Mouse (Mus musculus) olfactory bulb, adult 2 months (tissue): Measurements from ENCODE around the gene Baz1a. TPM values are rescaled to one million over a fixed set of nuclear protein-coding genes. Genes with fewer than 3 reads are reported as not detected.
"Not testable (repeated sequence)": the region's sequence is repeated elsewhere in the genome, so short reads cannot be mapped to it uniquely, and the experiment has no call there.

Source experiments
- H3K27ac ChIP-seq: fragments of 200-500 bp; 2 replicates; pipeline ENCODE4 v1.5.1; 2012; ENCODE audit warnings: low read depth, low read length; ENCODE audit not compliant: insufficient read depth
- H3K4me1 ChIP-seq: fragments of 200-500 bp; 2 replicates; pipeline ENCODE4 v1.6.1; 2012; ENCODE audit warnings: low read length; ENCODE audit not compliant: control insufficient read depth, insufficient read depth
- H3K4me3 ChIP-seq: fragments of 200-500 bp; 2 replicates; pipeline ENCODE4 v1.5.1; 2012; ENCODE audit warnings: mild to moderate bottlenecking, low read depth, low read length, moderate library complexity; ENCODE audit not compliant: insufficient read depth
- CTCF ChIP-seq: fragments of 200-500 bp; IDR thresholded peaks from 2 replicates; pipeline ENCODE4 v1.5.1; 2012; ENCODE audit warnings: low read depth, mild to moderate bottlenecking, low read length, moderate library complexity; ENCODE audit not compliant: insufficient read depth
- POLR2A ChIP-seq: fragments of 200-500 bp; IDR thresholded peaks from 2 replicates; pipeline ENCODE4 v1.6.1; 2012; ENCODE audit warnings: mild to moderate bottlenecking, low read depth, low read length, moderate library complexity; ENCODE audit not compliant: insufficient read depth
- WGBS: fragments of 180-500 bp; shearing (Covaris S2); methylation state at CpG from one replicate; pipeline ENCODE4 v1.1.7; 2018; 5-methylcytosine and 5-hydroxymethylcytosine counted together
- polyA plus RNA-seq: library from polyadenylated mRNA; stranded (reverse); fragments of >200 nt; gene quantifications from 2 replicates; pipeline ENCODE4 v1.2.4, GENCODE M21; 2012; ENCODE audit warnings: low replicate concordance; ENCODE audit not compliant: missing spikeins, insufficient read depth, insufficient read length

Gene Baz1a
- polyA plus RNA-seq, 1 experiment, result not detected

DNA sequence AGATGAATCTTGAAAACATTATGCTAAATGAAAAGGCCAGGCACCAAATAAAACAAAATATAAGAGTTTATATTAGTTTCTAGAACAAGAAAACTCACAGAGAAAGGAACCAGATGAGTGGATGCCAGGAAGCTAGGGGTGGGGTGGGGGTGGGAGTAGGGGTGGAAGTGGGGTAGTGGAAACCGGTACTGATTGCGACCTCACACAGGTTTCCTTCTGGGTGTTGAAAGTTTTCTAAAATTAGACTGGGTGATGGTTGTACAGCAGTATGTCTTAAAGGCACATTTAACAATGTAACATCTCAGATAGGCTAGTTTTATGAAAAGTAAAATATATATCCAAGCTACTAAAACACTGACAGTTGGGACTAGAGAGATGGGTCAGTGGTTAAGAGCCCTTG, 57.2 kb downstream of the Baz1a start:
- 0 out of 2 replicates have a peak, but pooled peaks cover 2% of the 10 kb centered on the region for H3K4me1 ChIP-seq
- no peak overlapping the region for H3K27ac ChIP-seq
- TF ChIP-seq POLR2A, result no peak
- TF ChIP-seq CTCF, result no peak
- WGBS, result 59% methylated on average over 2 of the region's 2 CpGs
- no peak overlapping the region for H3K4me3 ChIP-seq

DNA sequence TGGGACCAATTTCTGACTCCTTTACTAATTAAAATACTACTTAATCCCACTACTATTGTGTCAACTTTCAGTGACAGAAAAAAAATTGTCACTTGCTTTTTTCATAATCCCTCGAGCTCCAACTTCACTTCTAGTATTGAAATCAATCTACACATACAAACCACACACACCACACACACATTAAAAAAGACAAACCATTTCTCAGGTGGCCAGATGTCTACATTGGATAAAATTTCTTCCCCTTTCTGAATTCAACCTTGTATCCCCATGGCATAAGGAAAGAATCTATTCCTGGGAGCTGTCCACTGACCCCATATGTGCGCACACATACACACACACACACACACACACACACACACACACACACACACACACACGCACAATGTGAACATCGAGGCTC, 57.7 kb downstream of the Baz1a start:
- H3K27ac ChIP-seq, result no peak overlapping the region
- TF ChIP-seq POLR2A, result no peak
- no peak for TF ChIP-seq CTCF
- H3K4me3 ChIP-seq, result no peak overlapping the region
- 0 out of 2 replicates have a peak, but pooled peaks cover 2% of the 10 kb centered on the region for H3K4me1 ChIP-seq
- WGBS, result 95% methylated on average over 4 of the region's 4 CpGs

GRCm38 (mm10) chr12:54946116-54946515, 68.0 kb downstream of the Baz1a start:
- H3K27ac ChIP-seq, result no peak overlapping the region
- 89% methylated on average over 6 of the region's 6 CpGs for WGBS
- no peak for TF ChIP-seq POLR2A
- TF ChIP-seq CTCF, result no peak
- no peak overlapping the region for H3K4me3 ChIP-seq
- no peaks in the 10 kb centered on the region for H3K4me1 ChIP-seq

DNA sequence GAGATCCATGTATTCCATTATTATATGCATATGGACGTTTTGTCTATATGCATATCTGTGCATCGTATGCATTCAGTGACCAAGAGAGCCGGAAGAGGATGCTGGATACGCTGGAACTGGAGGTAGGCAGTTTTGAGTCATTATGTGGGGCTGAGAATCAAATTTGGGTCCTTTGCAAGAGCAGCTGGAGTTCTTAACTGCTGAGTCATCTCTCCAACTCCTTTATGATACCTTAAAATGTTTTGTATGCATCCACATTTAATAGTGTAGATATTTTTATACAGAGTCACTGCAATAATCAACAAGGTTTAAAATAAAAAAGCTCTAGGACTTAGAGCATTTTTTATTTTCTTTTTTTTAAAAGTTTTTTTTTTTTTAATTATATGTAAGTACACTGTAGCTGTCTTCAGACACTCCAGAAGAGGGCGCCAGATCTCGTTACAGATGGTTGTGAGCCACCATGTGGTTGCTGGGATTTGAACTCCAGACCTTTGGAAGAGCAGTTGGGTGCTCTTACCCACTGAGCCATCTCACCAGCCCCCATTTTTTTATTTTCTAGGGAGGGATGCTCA, 71.5 kb downstream of the Baz1a start:
- not testable (repeated sequence) for H3K4me1 ChIP-seq, H3K4me3 ChIP-seq, H3K27ac ChIP-seq
- WGBS, result 87% methylated on average over 6 of the region's 6 CpGs

- WGBS, result 94% methylated on average over 5 of the region's 5 CpGs
- H3K27ac ChIP-seq, H3K4me3 ChIP-seq, H3K4me1 ChIP-seq: not testable (repeated sequence)
These were observed 76.4 kb downstream of the Baz1a start for GRCm38 (mm10) chr12:54937581-54938343.

GRCm38 (mm10) chr12:54910387-54910786, 103.8 kb downstream of the Baz1a start:
- 88% methylated on average over 3 of the region's 3 CpGs for WGBS
- Histone ChIP-seq H3K27ac (no peak overlapping the region), H3K4me1 (no peaks in the 10 kb centered on the region), H3K4me3 (no peak overlapping the region)
- TF ChIP-seq POLR2A (no peak), CTCF (no peak)

DNA sequence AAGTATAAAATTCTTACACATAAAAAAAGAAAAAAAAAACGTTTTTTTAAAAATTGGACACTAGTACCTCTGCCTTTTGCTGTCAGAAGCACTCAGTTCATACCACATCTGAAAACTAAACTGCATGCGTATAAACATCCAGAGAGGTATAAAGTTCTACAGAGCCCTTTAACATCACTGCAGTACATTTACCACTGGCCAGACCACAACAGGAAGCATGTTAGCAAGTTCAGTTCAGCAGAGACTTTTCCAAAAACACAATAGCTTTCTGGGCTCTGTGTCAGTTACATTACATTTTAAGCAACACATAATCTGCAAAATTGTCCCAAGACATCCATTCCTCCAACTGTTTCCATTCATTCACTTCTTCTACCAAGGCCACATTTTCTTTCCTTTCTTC, 121.6 kb downstream of the Baz1a start:
- not testable (repeated sequence) for H3K27ac ChIP-seq, H3K4me3 ChIP-seq, H3K4me1 ChIP-seq
- WGBS, result 63% methylated on average over 2 of the region's 2 CpGs

GRCm38 (mm10) chr12:54890426-54890825, 123.7 kb downstream of the Baz1a start:
- TF ChIP-seq CTCF, result no peak
- TF ChIP-seq POLR2A, result no peak
- H3K27ac ChIP-seq, result no peak overlapping the region
- no peak overlapping the region for H3K4me3 ChIP-seq
- 97% methylated on average over 2 of the region's 2 CpGs for WGBS
- no peaks in the 10 kb centered on the region for H3K4me1 ChIP-seq

- H3K4me3 ChIP-seq, result no peak overlapping the region
- H3K4me1 ChIP-seq, result no peaks in the 10 kb centered on the region
- TF ChIP-seq CTCF (no peak), POLR2A (no peak)
- WGBS, result 90% methylated on average over 4 of the region's 4 CpGs
- no peak overlapping the region for H3K27ac ChIP-seq
These were observed 126.5 kb downstream of the Baz1a start for GRCm38 (mm10) chr12:54887580-54888127.
